In the genomic region with DNA sequence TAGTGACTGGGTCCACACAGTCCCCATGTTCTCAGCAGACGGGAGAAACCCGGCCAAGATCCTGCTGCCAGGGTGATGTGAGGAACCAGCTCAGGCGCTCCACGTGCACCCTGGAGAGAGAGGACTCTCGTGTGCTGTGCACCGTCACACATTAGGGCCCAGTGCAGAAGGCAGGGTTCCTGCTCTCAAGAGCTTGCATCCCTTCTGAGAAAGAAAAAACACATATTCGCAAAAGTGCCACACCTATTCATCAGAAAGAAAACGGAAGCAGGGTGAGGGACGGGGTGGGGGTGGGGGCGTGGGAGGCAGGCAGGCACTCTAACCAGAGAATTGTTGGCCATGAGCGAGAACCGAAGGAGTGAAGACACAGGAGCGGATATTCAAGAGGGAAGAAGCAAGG, we compare ENCODE assay signal across 10 mouse cellular contexts. TPM values are rescaled to one million over a fixed set of nuclear protein-coding genes. Genes with fewer than 3 reads are reported as not detected.
"Had no signal": no experiment of that assay in that cellular context is flagged by ENCODE, and none has a peak within 500 bp of the region (broad histone marks: within the 10 kb centered on the region; RNA-seq: fewer than 3 reads in every experiment).

No protein-coding gene starts in this region.

- DNase-seq: kidney, adult 11 months; kidney, adult 9 months; kidney, postnatal 25 days; layer of hippocampus, postnatal 36 days; liver, embryonic 13.5 days; lung, embryonic 14.5 days; retina, postnatal 1 day; thymus, postnatal 25 days had no signal

- ATAC-seq: lung, postnatal 0 days; midbrain, embryonic 15.5 days had no signal

RNA-seq across cellular contexts. Expression of gene Endou, which starts 55.2 kb away (rescaled TPM):
- polyA plus RNA-seq: liver, embryonic 13.5 days; lung, embryonic 14.5 days had no signal
